Mouse (Mus musculus): ENCODE results near the gene Iqgap1. TPM values are rescaled to one million over a fixed set of nuclear protein-coding genes. Genes with fewer than 3 reads are reported as not detected.

Gene Iqgap1
- total RNA-seq, 2 experiments from 2014 or later: 15.9 to 23.3 TPM

DNA sequence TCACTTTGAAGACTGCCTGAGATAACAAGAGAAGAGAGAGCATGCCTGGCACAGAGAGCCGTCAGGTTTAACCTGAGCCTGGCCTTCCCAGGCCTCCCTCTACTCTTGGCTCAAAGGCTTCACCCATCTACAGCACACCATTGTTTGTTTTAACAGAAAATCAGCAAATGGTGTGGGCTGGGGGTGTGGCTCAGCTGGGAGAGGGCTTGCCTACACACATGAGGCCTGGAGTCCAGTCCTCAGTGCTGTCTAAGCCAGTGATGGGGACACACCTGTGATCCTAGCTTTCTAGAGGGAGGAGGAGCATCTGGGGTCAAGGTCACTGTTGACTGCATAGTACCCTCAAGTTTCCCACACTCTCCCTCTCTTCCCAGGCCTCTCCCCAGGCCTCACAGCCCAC is 143.1 kb downstream of the Iqgap1 start:
- DNase-seq (ENCODE audit: extremely low spot score in 1 of 2, low spot score in 1 of 2): no peak

DNA sequence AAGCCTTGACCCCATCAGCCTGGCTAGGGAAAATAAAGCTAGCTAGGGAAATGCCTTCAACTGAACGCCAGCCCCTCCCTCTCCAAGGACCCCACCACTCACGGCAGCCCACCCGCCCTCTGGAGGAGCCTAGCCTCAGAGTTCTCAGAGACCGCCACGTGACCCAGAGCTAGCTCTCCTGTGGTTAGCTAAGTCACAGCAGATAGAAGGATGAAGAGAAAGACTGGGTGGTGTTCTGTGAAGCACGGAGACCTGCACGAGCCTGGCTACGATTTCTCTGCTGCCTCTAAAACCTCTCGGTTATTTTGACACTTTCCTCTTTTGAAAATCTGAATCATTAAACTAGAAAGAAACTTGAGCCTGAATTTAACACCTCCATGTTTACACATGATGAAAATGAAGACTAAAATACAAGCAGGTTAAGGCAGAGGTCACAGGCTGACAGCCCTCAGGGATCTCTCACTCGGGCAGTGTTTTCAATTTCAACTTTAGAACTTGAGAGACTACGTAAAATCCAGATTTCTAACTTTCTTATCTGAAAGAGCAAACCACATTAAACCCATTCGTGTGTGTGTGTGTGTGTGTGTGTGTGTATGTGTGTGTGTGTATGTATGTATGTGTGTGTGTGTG is 145.4 kb downstream of the Iqgap1 start:
- DNase-seq (ENCODE audit: extremely low spot score in 1 of 2, low spot score in 1 of 2): no peak

DNA sequence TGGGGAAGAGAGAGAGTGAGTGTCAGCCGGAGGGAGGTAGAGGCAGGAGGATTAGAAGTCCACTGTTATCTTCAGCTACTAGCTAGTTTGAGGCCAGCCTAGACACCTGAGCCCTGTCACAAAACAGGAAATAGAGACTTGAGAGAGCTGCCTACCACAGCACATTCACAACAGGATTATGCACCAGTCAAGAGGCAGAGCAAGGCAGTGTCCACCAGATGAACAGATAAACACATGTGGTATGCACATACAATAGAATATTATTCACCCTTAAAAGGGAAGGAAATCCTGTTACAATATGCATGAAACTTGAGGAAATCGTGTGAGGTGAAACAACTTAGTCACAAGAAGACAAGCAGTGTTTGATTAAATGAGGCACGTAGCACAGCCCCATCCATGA is 153.5 kb downstream of the Iqgap1 start:
- DNase-seq (ENCODE audit: extremely low spot score in 1 of 2, low spot score in 1 of 2): no peak

DNA sequence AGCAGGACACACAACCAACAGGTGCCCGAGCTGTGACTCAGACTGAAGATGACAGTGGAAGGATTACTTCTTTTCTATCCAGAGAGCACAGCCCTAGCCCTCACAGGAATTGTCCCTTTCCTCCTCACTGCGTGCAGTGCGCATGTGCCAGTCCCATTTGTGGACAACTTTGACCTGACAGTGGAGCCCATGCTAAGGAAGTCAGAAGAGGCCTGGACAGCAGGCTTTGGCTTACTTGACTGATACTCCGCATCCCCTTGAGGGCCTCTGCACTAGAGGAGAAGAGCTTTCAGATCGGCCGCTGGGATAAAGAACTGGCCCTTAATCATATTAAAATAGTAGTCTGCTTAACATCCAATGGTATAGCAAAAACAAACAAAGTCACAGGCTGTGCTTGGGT is 154.9 kb downstream of the Iqgap1 start:
- no peak for DNase-seq (ENCODE audit: extremely low spot score in 1 of 2, low spot score in 1 of 2)

DNA sequence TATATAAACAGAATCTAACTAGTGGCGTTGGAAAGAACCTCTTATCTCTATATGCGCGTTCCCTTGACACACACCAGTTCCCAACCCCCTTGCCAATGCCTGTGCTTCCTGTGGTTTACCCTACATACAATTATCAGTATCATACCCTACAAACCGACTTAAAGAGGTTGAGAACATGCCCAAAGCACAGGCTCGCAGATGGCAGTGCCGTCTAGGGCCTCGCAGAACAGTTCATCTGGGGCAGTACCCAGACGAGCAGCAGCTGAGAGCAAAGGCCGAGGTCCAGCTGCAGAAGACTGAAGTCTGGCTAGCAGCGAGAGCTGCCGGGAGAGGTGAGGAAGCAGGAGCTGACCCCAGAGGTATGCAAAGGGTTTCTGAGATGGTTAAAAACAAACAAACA is 158.6 kb downstream of the Iqgap1 start:
- no peak for DNase-seq (ENCODE audit: extremely low spot score in 1 of 2, low spot score in 1 of 2)

DNA sequence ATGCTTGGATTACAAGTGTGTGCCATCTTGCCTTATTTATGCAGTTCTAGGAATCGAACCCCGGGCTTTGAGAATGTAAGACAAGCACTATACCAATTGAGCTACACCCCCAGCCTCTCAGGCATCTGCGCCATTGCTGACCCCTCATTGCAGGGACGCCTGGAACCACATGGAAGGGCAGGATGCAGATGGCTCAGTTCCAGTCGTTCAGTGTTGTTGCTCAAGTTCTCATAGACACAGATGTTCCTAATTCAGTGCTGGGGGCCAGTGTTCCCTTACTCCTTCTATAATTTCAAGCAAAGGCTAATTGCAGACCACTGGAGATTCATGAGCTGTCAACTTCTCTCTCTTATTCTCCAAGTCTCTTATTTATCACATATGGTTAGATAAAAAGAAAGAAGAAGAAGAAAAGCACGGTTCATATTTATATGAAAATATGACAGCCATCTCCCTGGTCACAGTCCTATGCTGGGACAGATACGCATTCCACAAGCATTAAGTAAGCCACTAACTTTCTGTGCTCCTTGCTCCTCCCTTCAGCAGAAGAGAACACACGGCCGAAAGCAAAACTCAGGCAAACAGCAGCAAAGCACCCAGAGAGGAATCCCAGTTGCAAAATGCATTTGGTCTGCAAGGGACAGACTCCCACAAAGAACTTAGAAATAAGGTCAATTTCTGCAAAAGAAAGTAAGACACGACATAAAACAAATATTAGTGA is 159.4 kb downstream of the Iqgap1 start:
- DNase-seq (ENCODE audit: extremely low spot score in 1 of 2, low spot score in 1 of 2): no peak

Other genes starting within 250 kb of the Iqgap1 start
- gene Crtc3, start 137.1 kb downstream of the Iqgap1 start, total RNA-seq (2021): 10 to 100 TPM; 15.5 to 24.9 TPM
- gene Zscan2, start 34.9 kb upstream of the Iqgap1 start, total RNA-seq (2021): 10 to 100 TPM; 14.1 to 15.1 TPM
- 10 to 100 TPM; 27.9 to 28.0 TPM for gene Wdr73, start 75.3 kb upstream of the Iqgap1 start, total RNA-seq (2021)
- gene Nmb, start 79.1 kb upstream of the Iqgap1 start, total RNA-seq (2021): 10 to 100 TPM in 1 of 2 experiments, 1 to 10 TPM in 1; 9.3 to 12.3 TPM
- gene Sec11a, start 121.8 kb upstream of the Iqgap1 start, total RNA-seq (2021): 10 to 100 TPM; 54.5 to 58.6 TPM
- 10 to 100 TPM; 20.1 to 20.8 TPM for gene Zfp592, start 167.7 kb upstream of the Iqgap1 start, total RNA-seq (2021)
- 1 to 10 TPM in 1 of 2 experiments, under 1 TPM in 1; 0.68 to 1.1 TPM for gene Alpk3, start 231.6 kb upstream of the Iqgap1 start, total RNA-seq (2021)